Mouse (Mus musculus) layer of hippocampus, postnatal 10 days (tissue): ENCODE results near the gene Cdhr5. TPM values are rescaled to one million over a fixed set of nuclear protein-coding genes. Genes with fewer than 3 reads are reported as not detected.

Experiments used
- DNase-seq, 2 experiments: peaks; one replicate each; pipeline ENCODE4 v3.0.0; 2021; ENCODE audit warnings: low spot score in 2 of 2
- long read RNA-seq: library from polyadenylated mRNA; stranded (forward); transcript quantifications from one replicate; pipeline ENCODE4 v2.0.0, GENCODE M21; 2023
- total RNA-seq, 2 experiments: library from RNA; stranded (reverse); gene quantifications; 2 replicates each; pipeline ENCODE4 v1.2.3; 2021

Cdhr5 gene
- total RNA-seq: not detected
- long read RNA-seq: 0 reads

GRCm38 (mm10) chr7:141276546-141276945 lies at the start of gene Cdhr5:
Gene Cdhr5 (minus strand): TSS chr7:141276786.
- no peak for DNase-seq

- no peak for DNase-seq
These were observed 48.1 kb upstream of the Cdhr5 start for GRCm38 (mm10) chr7:141324686-141325085.

DNA sequence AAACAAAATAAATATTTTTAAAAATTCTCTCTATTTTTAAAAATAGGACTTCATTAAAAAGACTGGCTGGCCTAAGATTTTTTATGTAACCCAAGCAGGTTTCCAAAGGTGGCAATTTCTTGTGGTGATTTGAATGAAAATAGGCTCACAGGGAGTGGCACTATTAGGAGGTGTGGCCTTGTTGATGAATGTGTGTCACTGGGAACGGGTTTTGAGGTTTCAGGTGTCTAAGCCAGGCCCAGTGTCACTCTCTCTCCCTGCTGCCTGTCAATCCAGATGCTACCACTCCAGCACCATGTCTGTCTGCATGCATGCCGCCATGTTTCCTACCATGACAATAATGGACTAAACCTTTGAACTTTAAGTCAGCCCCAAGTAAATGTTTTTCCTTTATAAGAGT lies 42.9 kb upstream of the Cdhr5 start:
- no peak for DNase-seq

DNA sequence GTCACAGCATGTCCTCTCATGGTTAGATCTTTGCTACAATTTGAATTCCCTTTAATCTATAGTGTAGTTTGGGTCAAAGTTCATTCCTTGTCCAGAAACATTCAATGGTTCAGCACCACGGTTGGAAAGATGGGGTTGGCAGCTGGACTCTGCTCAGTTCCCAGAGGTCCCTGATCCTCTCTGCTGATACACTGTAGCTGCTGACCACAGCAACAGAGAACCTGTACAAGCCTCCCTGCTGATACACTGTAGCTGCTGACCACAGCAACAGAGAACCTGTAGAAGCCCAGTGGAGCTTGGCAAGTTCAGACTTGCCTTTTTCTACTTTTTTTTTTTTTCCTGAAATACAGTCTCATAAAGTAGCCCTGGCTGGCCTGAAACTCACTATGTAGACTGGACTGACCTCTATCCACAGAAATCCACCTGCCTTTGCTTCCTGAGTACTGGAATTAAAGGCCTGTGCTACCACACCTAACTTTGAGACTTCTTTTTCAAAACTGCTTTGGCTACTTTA lies 41.1 kb upstream of the Cdhr5 start:
- no peak for DNase-seq

DNA sequence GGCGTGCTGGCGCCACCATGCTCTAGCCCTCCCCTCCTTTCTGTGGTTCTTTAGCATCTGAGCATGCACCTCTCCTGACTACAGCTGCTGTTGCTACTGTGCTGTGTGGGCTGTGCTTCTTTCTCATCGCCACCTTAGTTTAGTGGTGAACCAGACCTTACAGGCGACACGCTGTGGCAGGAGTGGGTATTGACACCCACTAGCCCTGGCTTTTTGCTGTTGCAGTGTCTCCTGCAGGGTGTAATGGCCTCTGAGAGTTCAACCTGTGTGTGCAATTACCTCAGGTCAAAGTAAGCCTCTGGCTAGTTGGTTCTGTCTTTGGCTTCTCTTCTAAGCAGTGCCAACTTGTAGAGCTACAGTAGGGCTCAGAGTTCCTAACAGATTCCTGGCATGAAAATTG lies 39.4 kb upstream of the Cdhr5 start:
- DNase-seq: no peak

- no peak for DNase-seq
These were observed 38.5 kb upstream of the Cdhr5 start for GRCm38 (mm10) chr7:141315076-141315475.

GRCm38 (mm10) chr7:141314416-141314815 lies 37.8 kb upstream of the Cdhr5 start:
- DNase-seq: no peak

DNA sequence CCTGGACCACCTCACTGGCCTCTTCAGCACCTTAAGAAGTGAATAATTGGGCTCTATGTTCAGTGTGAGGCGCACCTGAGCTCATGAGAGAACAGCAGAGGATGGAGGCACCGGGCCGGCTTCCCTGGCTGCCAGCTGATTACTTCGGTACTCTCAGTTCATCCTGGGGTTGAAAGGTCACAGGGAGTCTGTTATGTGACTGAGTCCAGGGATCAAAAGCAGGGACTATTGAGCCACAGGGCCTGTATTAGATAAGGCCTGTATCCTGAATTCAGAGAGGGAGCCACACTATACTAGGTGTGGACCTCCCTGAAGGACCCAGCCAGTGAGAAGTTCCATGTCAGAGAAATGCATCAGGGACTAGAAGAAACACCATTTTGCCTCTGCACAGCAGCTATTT lies 28.0 kb upstream of the Cdhr5 start:
- no peak for DNase-seq

DNA sequence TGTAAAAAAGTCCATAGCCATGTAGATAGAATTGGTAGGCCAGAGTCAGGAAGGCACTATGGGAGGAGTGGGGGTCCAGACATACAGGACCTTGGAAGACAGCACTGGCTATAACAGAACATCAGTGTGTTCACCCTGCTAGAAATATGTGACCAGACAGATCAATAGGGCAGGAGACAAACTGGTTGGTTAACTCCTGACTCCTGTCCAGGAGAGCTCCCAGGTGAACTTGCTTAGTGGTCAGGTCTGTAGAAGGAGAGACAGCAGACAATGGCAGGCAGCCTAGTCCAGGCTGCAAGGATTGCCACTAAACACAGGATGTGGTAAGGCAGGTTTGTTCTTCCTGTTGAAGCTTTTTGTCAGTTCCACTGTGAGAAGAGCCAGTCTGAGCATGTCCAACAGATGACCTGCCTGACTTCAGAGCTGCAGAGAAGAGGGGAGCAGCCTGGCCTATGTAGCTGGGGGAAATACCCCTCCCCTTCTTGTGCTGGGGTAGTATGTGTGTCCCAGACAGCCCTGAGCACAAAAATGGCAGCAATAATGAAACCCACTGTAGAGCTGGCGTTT lies 26.2 kb upstream of the Cdhr5 start:
- DNase-seq: no peak

- no peak for DNase-seq
These were observed 24.8 kb upstream of the Cdhr5 start for GRCm38 (mm10) chr7:141301386-141301785.

- DNase-seq: no peak
These were observed 22.6 kb upstream of the Cdhr5 start for GRCm38 (mm10) chr7:141299175-141299574.

DNA sequence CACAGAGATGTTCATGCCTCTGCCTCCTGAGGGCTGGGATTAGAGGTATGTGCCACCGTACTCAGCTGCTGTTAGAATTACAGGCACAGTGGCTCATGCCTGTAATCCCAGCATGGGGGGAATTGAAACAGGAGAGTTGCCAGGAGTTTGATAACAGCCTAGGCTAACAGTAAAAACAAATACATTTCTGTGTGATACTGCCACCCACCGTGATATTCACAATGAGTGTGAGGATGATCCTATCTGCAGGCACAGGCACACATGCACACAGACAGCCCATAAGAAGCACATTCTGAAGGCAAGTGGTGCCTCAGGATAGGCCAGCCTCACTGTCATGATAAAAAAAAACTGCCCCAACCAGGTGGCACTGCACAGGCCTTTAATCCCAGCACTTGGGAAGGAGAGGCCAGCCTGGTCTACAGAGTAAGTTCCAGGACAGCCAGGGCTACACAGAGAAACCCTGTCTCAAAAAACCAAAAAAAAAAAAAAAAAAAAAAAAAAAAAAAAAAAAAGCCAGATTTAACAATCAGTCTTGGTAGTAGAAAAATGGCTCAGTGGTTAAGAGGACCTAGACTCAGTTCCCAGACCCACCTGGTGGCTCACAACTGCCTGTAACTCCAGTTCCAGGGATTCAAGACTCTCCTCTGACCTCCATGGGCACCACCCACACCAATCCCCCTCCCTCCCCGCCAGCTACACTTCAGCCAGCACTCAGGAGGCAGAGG lies 21.5 kb upstream of the Cdhr5 start:
- DNase-seq: no peak

GRCm38 (mm10) chr7:141294479-141294878 lies 17.9 kb upstream of the Cdhr5 start:
- no peak for DNase-seq

DNA sequence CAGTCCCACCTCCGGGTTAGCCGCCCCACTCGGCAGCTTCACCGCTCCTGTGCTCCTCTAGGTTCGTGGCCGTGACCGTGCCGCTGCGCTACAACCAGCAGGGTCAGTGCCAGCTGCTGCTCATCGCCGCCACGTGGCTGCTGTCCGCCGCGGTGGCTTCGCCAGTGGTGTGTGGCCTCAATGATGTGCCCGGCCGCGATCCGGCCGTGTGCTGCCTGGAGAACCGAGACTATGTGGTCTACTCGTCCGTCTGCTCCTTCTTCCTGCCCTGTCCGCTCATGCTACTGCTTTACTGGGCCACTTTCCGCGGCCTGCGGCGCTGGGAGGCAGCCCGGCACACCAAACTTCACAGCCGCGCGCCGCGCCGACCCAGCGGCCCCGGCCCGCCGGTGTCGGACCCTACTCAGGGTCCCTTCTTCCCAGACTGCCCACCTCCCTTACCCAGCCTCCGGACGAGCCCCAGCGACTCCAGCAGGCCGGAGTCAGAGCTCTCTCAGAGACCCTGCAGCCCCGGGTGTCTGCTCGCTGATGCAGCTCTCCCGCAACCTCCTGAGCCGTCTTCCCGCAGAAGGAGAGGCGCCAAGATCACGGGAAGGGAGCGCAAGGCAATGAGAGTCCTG lies 17.4 kb upstream of the Cdhr5 start:
- no peak for DNase-seq

DNA sequence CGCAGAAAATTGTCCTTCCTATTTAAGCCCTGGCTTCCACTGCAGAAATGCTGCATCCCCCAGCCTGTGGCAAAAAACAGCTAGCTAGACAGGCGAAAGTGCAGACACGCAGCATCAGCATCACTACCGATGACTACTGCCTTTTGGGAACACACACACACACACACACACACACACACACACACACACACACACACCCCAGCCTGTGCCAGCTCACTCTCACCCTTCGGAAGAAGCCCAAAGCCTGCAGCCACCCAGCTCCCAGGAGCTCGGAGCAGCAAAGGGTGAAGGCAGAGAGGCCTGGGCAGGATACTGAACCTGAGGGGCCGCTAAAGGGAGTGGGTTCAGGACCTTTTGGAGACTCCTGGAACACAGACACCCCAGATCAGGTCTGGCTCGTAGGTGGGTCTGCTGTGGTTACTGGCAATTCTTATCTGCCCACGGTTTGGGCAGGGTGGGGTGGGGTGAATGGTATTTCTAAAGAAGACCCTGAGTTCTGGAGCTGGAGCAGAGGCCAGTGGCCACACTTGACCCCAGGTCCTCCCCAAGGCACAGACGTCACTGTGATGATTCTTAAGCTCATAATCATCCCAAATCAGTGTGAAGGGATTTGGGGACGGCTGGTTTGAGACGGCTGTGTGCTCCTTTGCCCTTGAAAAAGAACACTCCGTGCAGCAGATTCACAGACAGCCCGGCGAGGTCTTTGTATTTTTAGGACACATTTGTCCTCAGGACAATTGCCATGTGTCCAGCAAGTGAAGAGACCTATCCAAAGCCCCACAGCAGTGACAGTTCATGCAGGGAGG lies 16.2 kb upstream of the Cdhr5 start:
- no peak for DNase-seq

GRCm38 (mm10) chr7:141291921-141292582 lies 15.5 kb upstream of the Cdhr5 start, which contains the start of gene Drd4:
Gene Drd4 (plus strand): TSS chr7:141292006.
- DNase-seq: peak; percentile 21 to 47

GRCm38 (mm10) chr7:141288042-141288441 lies 11.5 kb upstream of the Cdhr5 start:
- no peak for DNase-seq

GRCm38 (mm10) chr7:141282756-141283155 lies 6.2 kb upstream of the Cdhr5 start:
- no peak for DNase-seq

DNA sequence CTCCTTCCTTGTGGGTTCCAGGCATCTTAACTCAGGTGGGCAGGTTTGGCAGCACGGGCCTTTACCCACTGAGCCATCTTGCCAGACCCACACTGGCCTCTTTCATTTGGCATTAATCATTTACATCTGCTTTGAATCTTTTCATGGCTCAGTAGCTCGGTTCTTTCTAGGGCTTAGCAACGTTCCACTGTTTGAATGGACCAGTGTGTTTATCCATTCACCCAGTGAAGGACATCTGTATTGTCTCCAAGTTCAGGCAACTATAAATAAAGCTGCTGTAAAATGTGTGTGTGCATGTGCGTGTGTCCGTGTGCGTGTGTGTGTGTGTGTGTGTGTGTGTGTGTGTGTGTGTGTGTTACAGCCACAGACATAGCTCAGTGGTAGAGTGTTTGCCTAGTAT lies 4.9 kb upstream of the Cdhr5 start:
- no peak for DNase-seq

GRCm38 (mm10) chr7:141278766-141279590 lies 2.4 kb upstream of the Cdhr5 start, which contains the start of gene Sct:
Gene Sct (minus strand): TSS chr7:141279133.
- peak in 1 of 2 experiments; percentile 31 for DNase-seq
